Mouse (Mus musculus): ENCODE data around the gene Fam241b. TPM values are rescaled to one million over a fixed set of nuclear protein-coding genes. Genes with fewer than 3 reads are reported as not detected.
A peak's percentile ranks its signal among the peaks of the same experiment; 100 is the strongest.

The Fam241b gene
- polyA plus RNA-seq, 1 experiment from 2014 or later, result 51.5 TPM

- Histone ChIP-seq H3K36me3 (ENCODE audit: control insufficient read depth, insufficient read depth, low read length) (no peaks in the 10 kb centered on the region), H3K4me2 (ENCODE audit: low read length) (no peak overlapping the region), H3K27me3 (replicated peaks; ENCODE audit: control insufficient read depth, insufficient read depth, low read length) (no peaks in the 10 kb centered on the region), H3K27ac (ENCODE audit: low read depth, low read length) (no peak overlapping the region), H3K4me1 (ENCODE audit: control insufficient read depth, insufficient read depth, low read length) (no peaks in the 10 kb centered on the region), H3K4me3 (ENCODE audit: low read depth, low read length) (no peak overlapping the region), H3K9me3 (replicated peaks; ENCODE audit: control insufficient read depth, low read length) (no peaks in the 10 kb centered on the region), H3K9ac (ENCODE audit: low read length) (no peak overlapping the region)
- 94% methylated on average over 7 of the region's 7 CpGs for WGBS
- ATAC-seq (no peak), DNase-seq (ENCODE audit: low spot score) (no peak)
Observed at GRCm38 (mm10) chr10:62069398-62069797, 74.3 kb downstream of the Fam241b start.

GRCm38 (mm10) chr10:62068532-62068931, 75.2 kb downstream of the Fam241b start:
- Histone ChIP-seq H3K36me3 (ENCODE audit: control insufficient read depth, insufficient read depth, low read length) (no peaks in the 10 kb centered on the region), H3K27me3 (replicated peaks; ENCODE audit: control insufficient read depth, insufficient read depth, low read length) (no peaks in the 10 kb centered on the region), H3K4me2 (ENCODE audit: low read length) (no peak overlapping the region), H3K9me3 (replicated peaks; ENCODE audit: control insufficient read depth, low read length) (no peaks in the 10 kb centered on the region), H3K4me1 (ENCODE audit: control insufficient read depth, insufficient read depth, low read length) (no peaks in the 10 kb centered on the region), H3K9ac (ENCODE audit: low read length) (no peak overlapping the region), H3K4me3 (ENCODE audit: low read depth, low read length) (no peak overlapping the region), H3K27ac (ENCODE audit: low read depth, low read length) (no peak overlapping the region)
- ATAC-seq, result no peak
- no peak for DNase-seq (ENCODE audit: low spot score)
- WGBS, result 83% methylated on average over 9 of the region's 9 CpGs

GRCm38 (mm10) chr10:62066213-62066612, 77.5 kb downstream of the Fam241b start:
- Histone ChIP-seq H3K9me3 (replicated peaks; ENCODE audit: control insufficient read depth, low read length) (no peaks in the 10 kb centered on the region), H3K27ac (ENCODE audit: low read depth, low read length) (no peak overlapping the region), H3K4me3 (ENCODE audit: low read depth, low read length) (no peak overlapping the region), H3K4me1 (ENCODE audit: control insufficient read depth, insufficient read depth, low read length) (no peaks in the 10 kb centered on the region), H3K36me3 (ENCODE audit: control insufficient read depth, insufficient read depth, low read length) (no peaks in the 10 kb centered on the region), H3K4me2 (ENCODE audit: low read length) (no peak overlapping the region), H3K27me3 (replicated peaks; ENCODE audit: control insufficient read depth, insufficient read depth, low read length) (no peaks in the 10 kb centered on the region), H3K9ac (ENCODE audit: low read length) (no peak overlapping the region)
- ATAC-seq (no peak), DNase-seq (ENCODE audit: low spot score) (no peak)
- WGBS, result 78% methylated on average over 7 of the region's 7 CpGs

- WGBS, result 65% methylated on average over 5 of the region's 5 CpGs
- no peaks in the 10 kb centered on the region for H3K27me3 ChIP-seq (replicated peaks; ENCODE audit: control insufficient read depth, insufficient read depth, low read length)
- H3K9me3 ChIP-seq (replicated peaks; ENCODE audit: control insufficient read depth, low read length), result no peaks in the 10 kb centered on the region
- H3K27ac ChIP-seq (ENCODE audit: low read depth, low read length), result no peak overlapping the region
- no peak for ATAC-seq
- DNase-seq (ENCODE audit: low spot score), result no peak
- no peak overlapping the region for H3K9ac ChIP-seq (ENCODE audit: low read length)
- H3K4me2 ChIP-seq (ENCODE audit: low read length), result no peak overlapping the region
- H3K4me1 ChIP-seq (ENCODE audit: control insufficient read depth, insufficient read depth, low read length), result no peaks in the 10 kb centered on the region; the same call in 1 of the 2 replicates
- no peaks in the 10 kb centered on the region for H3K36me3 ChIP-seq (ENCODE audit: control insufficient read depth, insufficient read depth, low read length)
- no peak overlapping the region for H3K4me3 ChIP-seq (ENCODE audit: low read depth, low read length)
Observed at GRCm38 (mm10) chr10:62062786-62063185, 80.9 kb downstream of the Fam241b start.

GRCm38 (mm10) chr10:62060969-62061678, 82.6 kb downstream of the Fam241b start:
- H3K4me2 ChIP-seq (ENCODE audit: low read length), result no peak overlapping the region
- H3K9ac ChIP-seq (ENCODE audit: low read length), result no peak overlapping the region
- 0 out of 2 replicates have a peak overlapping the region, but pooled peaks have one; percentile 14 for H3K27ac ChIP-seq (ENCODE audit: low read depth, low read length)
- H3K4me3 ChIP-seq (ENCODE audit: low read depth, low read length), result no peak overlapping the region
- ATAC-seq, result no peak
- 65% methylated on average over 14 of the region's 14 CpGs for WGBS
- no peaks in the 10 kb centered on the region; the same call in 1 of the 2 replicates for H3K4me1 ChIP-seq (ENCODE audit: control insufficient read depth, insufficient read depth, low read length)
- no peaks in the 10 kb centered on the region for H3K27me3 ChIP-seq (replicated peaks; ENCODE audit: control insufficient read depth, insufficient read depth, low read length)
- no peaks in the 10 kb centered on the region for H3K9me3 ChIP-seq (replicated peaks; ENCODE audit: control insufficient read depth, low read length)
- peak; percentile 25 for DNase-seq (ENCODE audit: low spot score)
- H3K36me3 ChIP-seq (ENCODE audit: control insufficient read depth, insufficient read depth, low read length), result no peaks in the 10 kb centered on the region

- Histone ChIP-seq H3K4me3 (ENCODE audit: low read depth, low read length) (no peak overlapping the region), H3K27me3 (replicated peaks; ENCODE audit: control insufficient read depth, insufficient read depth, low read length) (no peaks in the 10 kb centered on the region), H3K4me2 (ENCODE audit: low read length) (no peak overlapping the region), H3K4me1 (ENCODE audit: control insufficient read depth, insufficient read depth, low read length) (no peaks in the 10 kb centered on the region; the same call in 1 of the 2 replicates), H3K9me3 (replicated peaks; ENCODE audit: control insufficient read depth, low read length) (no peaks in the 10 kb centered on the region), H3K36me3 (ENCODE audit: control insufficient read depth, insufficient read depth, low read length) (no peaks in the 10 kb centered on the region), H3K27ac (ENCODE audit: low read depth, low read length) (no peak overlapping the region), H3K9ac (ENCODE audit: low read length) (no peak overlapping the region)
- DNase-seq (ENCODE audit: low spot score), result peak; percentile 64
- WGBS, result 76% methylated on average over 16 of the region's 16 CpGs
- peak; percentile 26; the same call in 1 of the 2 replicates for ATAC-seq
Observed at GRCm38 (mm10) chr10:62060224-62060913, 83.4 kb downstream of the Fam241b start.

- Histone ChIP-seq H3K4me3 (ENCODE audit: low read depth, low read length) (no peak overlapping the region), H3K9ac (ENCODE audit: low read length) (no peak overlapping the region), H3K36me3 (ENCODE audit: control insufficient read depth, insufficient read depth, low read length) (no peaks in the 10 kb centered on the region), H3K27me3 (replicated peaks; ENCODE audit: control insufficient read depth, insufficient read depth, low read length) (no peaks in the 10 kb centered on the region), H3K4me1 (ENCODE audit: control insufficient read depth, insufficient read depth, low read length) (no peaks in the 10 kb centered on the region; the same call in 1 of the 2 replicates), H3K9me3 (replicated peaks; ENCODE audit: control insufficient read depth, low read length) (no peaks in the 10 kb centered on the region), H3K4me2 (ENCODE audit: low read length) (no peak overlapping the region), H3K27ac (ENCODE audit: low read depth, low read length) (no peak overlapping the region)
- 80% methylated on average over 13 of the region's 13 CpGs for WGBS
- ATAC-seq, result no peak
- DNase-seq (ENCODE audit: low spot score), result no peak
Observed at GRCm38 (mm10) chr10:62058508-62059375, 85.0 kb downstream of the Fam241b start.
